Mouse (Mus musculus): ENCODE results near the gene Krt80.
"Not testable (repeated sequence)": the region's sequence is repeated elsewhere in the genome, so short reads cannot be mapped to it uniquely, and the experiment has no call there.

Gene Krt80

DNA sequence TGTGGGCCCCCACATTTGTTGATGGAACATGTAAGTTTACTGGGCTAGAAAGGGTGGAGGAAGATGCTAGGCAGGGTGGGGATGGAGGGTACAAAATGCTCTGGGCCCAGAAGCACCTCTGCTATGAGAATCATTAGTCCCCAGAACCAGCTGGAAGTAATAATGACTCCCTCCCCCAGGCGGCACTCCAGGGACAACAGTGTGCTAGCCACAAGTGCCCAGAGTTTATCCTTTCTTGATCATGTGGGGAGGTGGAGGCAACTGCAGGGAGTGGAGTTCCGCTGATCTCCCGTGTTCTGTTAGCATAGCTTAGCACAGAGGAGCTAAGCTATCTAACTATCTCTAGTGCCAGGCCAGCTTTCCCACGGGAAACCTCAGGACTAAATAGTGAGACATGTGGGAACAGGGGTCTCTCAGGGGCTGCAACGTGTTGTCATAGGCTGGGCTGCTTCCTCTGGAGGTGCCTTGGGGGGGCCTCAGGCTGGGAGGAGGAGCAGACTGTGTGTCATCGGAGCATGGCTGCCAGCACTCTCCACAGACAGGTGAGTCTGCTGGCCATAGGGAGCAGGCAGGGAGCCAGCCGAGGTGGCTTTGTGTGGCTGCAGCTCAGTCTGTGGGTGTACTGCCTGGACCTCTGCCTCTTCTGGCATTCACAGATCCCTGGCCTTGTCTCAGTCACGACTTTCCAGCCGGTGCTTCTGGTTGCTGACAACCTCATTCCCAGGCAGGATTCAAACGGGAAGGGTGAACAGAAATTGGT, 17.1 kb downstream of the Krt80 start:
- DNase-seq (ENCODE audit: extremely low read depth, low read depth, low spot score) = no peak

DNA sequence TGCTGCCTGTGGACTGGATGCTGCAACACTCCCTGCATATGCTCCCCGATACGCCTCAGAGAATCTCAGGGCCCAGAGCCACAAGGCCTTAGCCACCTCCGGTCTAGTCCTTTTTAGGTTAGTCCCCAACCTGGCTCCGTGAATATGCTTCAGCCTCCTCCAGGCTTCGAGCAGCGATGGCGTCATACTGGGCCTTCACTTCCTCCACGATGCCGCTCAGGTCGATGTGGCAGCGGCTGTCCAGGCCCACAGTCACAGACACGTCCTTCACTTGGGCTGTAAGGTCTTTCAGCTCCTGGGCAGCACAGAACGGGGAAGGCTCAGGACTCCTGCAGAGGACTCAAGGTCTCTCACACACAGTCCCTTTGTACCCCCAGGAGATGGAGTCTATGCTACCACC, 17.9 kb downstream of the Krt80 start:
- no peak for DNase-seq (ENCODE audit: extremely low read depth, low read depth, low spot score)

DNA sequence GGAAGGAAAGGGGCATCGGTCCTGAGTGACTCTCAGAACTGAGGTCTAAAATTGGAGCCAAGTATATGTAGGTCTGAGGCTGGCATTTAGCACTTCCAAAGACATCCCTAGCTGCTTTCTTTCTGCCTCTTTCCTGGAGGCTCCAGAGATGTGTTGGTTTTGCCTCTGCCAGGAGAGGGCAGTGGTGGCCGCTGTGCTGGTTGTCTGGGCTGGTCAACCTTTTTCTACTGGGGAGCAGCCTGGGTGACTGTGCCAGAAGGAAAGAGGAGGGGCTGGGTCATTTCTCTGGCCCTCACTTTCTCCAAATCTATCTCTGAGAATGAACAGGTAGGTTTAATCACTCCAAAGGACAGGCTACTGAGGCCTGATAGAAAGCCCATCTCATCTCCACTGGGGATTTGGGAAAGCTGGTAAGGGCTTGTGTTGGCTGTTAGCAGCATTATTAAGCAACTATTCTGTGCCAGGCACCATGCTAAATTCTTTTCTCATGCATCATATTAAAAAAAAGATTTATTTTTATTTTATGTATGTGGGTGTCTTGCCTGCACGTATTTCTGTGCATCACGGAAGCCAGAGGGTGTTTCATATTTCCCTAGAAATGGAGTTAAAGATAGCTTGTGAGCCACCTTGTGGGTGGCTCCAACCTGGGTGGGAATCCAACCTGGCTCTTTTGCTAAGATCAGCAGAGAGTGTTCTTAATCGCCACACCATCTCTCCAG, 28.0 kb downstream of the Krt80 start:
- no peak for DNase-seq (ENCODE audit: extremely low read depth, low read depth, low spot score)

DNA sequence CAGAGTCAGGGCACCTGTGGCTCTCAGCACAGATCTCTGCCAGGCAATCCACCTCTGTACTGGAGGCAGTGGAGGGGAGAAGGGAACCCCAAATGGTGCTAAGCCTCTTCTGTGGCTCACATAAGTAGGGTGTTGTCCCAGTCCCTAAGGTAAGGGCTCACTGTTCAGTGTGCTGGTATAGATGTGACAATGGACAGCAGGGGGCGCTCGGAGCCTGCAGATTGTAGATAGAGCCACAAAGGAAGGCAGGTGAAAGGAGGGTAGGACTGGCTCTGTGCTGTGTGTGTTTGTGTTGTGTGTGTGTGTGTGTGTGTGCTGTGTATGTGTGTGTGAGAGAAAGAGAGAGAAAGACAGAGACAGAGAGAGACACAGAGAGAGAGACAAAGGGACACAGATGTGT, 30.4 kb downstream of the Krt80 start:
- no peak for DNase-seq (ENCODE audit: extremely low read depth, low read depth, low spot score)

DNA sequence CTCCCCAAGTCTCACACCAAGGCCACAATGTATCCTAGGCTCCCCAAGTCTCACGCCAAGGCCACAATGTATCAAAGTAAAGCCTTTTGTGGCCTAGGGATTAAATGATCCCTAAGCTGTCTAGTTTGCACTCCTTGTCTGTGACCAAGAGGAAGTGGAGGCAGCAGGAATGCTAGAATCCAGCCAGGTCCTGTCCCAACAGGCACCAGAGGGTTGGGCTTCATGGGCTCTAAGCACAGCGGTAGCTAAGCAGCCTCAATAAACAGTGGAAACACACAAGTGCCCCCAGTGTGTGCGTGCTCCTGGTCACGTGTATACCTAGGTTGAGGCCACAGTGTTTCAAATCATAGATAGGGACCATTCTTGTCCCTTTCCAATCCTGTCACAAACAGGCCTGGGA, 31.6 kb downstream of the Krt80 start:
- no peak for DNase-seq (ENCODE audit: extremely low read depth, low read depth, low spot score)

DNA sequence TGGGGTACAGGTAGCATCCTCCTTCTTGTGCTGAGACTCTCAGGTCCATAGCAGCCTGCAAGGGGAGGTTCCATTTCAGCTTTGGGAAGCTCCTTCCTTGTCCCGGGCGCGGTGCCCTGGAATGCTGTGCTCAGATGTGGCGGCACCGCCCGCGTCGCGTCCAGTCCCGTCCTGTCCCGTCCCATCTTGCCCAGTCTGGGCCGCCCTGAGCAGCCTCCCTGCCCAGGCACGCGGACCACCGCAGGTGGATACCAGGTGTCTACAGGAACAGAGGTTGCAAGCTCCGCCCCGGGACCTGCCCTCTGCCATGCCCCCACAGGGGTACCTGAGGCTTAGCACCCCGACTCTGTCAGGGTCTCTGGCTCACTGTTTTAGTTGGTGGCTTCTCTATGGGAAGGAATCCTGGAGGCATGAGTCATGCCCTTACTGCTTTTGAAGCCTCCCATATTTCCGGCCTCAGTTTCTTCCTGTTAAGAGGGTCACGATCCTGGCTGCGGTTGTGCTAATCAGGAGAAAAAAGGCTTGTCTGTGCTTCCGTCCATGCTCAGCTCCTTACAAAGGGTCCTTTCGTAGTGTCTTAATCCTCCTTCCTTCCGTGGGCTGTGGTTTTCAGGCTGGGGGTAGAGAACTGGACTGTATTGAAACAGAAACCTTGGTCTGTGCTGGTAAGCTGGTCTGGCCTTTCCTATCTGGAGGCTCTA, 33.3 kb downstream of the Krt80 start:
- DNase-seq (ENCODE audit: extremely low read depth, low read depth, low spot score) = no peak

DNA sequence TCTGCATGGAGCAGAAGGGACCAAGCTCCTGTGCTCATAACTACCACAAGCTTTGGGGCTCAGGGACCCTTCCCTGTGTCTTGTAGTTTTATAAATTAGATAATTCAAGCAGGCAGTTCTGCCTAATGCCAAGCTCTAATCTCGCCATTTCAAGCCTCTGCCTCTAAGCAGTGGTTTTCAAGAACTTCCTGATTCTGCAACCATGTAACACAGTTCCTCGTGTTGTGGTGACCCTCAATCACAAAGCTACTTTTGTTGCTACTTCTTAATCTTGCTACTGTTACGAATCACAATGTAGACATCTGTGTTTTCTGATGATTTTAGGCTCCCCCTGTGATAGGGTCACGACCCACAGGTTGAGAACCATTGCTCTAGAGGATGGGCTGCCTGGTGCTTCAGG, 36.3 kb downstream of the Krt80 start:
- DNase-seq (ENCODE audit: extremely low read depth, low read depth, low spot score) = no peak

DNA sequence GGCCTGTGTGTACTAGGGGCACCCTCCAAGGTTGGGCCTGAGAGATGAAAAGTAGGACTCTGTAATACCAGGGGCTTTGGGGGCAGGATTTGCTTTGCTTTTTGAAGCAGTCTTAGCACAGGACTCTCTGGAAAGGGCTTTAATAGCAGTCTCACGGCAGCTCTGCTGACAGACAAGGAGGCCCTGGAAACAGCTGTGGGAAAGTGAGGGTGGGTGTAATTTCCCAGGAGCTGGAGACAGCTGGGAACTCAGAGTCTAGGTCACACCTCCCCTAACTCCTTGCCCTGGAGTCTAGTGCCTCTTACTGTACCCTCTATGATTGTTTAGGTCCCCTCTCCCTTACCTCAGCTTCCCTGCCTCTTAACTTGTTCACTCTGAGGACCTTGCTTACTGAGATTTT, 36.8 kb downstream of the Krt80 start:
- DNase-seq (ENCODE audit: extremely low read depth, low read depth, low spot score) = no peak

DNA sequence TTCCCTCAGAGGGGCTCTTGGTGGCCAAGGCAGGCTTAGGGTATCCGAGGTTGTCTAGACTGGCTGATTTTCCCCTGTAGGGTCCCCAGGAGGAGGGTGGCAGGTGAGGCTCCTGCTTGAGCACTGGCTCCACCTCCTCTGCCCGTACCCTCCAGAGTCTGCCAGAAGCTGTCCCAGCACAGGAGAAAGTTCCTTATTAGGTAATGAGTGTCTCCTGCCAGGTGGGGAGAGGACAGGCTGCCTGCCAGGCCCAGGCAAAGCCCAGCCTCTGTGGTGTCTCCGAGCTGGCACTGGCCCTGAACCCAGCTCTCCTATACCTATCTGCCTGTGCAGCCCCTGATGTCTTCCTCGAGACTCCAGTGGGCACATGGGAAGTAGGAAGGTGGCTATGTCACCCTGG, 37.6 kb downstream of the Krt80 start:
- DNase-seq (ENCODE audit: extremely low read depth, low read depth, low spot score) = no peak

DNA sequence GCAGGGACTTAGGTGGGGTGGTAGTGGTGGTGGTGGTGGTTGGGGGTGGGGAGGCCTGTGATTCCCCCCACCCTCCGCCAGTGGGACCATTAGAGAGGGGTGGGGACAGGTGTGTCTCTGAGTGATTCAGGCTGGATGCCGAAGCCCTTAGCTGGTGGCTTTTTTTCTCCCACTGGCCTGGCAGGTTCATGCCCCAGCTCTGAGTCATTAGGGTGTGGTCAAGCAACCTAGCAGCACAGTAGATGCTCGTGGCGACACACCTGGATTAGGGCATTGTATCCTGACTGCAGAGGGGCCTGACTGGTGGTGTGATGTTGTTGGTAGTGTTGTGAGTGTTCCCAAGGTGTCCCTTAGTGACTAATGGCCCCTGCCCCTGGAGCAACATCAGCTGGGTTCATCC, 38.9 kb downstream of the Krt80 start:
- no peak for DNase-seq (ENCODE audit: extremely low read depth, low read depth, low spot score)

DNA sequence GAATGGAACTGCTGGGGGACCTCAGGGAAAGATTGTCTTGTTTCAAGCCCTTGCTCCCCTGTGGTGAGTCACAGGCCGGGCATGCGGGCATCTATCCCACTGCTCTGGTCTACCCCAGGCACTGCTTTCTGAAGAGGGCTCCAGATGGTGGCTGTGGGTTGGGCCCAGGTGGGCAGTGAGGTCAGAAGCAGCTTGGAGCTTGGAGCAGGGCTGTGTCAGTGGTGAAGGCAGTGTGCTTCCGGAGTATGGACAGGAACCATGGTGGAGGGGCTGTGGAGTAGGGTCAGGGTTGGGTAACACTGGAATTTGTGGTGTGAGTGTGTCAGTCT, 40.4 kb downstream of the Krt80 start:
- no peak for DNase-seq (ENCODE audit: extremely low read depth, low read depth, low spot score)

DNA sequence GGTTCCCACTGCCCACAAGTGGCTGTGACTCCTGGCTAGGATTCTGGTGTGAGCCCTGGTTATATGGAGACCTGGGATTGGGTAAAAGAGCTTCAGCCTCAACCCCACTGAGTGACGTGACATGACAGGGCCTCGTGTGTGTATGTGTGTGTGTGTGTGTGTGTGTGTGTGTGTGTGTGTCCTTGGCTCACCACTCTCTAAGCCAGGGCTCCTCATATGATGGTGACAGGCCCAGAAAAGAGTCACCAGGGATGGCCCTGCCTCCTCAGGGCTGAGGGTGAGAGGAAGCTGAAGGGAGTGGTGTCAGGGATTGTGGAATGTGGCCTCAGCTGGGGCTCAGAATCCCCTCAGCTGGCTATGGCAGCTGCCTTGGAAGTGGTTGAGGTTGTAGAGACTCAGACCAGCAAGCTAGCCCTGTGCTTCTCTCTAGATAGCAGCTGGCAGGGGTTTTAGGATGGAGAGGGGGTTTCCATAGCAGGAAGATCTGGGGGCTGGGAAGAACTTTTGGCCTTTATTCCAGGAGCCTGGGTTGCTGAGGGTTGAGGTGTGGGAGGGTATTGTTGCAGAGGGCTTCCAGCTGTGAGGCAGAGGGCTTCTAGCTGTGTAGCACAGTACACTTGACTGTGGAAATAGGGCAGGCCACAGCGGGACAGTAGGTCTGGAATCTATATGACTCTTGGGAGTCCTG, 40.9 kb downstream of the Krt80 start:
- no peak for DNase-seq (ENCODE audit: extremely low read depth, low read depth, low spot score)

DNA sequence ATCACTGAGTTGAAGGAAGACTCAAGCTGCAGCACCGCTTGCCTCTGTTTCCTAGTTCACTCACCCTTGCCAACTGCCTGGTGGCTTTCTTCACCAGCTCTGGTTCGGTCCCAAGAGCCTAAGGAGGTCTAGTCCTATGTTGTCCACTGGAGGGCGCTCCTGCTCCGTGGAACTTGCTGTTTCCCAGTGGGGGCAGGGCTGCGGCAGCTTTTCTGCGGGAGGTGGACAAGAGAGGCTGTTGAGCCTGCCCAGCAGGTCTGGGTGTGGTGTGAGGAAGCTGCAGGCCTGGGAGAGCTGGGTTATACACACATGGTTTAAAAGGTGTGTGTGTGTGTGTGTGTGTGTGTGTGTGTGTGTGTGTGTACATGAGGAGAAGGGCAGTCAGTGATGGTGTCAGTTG, 42.7 kb downstream of the Krt80 start:
- DNase-seq (ENCODE audit: extremely low read depth, low read depth, low spot score) = no peak

DNA sequence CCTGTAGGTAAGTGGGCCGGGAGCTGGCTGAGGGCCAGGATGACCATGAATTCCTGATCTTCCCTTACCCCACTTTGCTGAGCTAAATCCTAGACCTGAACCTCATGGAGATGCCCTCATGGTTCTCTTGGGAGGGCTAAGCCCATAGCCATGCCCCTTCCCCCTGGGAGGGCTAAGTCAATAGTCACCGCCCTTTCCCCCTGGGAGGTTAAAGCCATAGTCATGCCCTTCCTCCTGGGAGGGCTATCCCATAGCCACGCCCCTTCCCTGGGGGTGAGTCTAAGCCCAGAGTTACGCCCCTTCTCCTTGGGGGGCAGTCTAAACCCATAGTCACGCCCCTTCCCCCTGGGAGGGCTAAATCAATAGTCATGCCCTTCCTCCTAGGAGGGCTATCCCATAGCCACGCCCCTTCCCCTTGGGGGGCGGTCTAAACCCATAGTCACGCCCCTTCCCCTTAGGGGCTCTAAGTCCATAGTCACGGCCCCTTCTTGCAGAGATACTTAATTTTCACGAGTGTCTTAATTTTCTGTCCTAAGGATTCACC, 43.9 kb downstream of the Krt80 start:
- DNase-seq (ENCODE audit: extremely low read depth, low read depth, low spot score) = no peak

DNA sequence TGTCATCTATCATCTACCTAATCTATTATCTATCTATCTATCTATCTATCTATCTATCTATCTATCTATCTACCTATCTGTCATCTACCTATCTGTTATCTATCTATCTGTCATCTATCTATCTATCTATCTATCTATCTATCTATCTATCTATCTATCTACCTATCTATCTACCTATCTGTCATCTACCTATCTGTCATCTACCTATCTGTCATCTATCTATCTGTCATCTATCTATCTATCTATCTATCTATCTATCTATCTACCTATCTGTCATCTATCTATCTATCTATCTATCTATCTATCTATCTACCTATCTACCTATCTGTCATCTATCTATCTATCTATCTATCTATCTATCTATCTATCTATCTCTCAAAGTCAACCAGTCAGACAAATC, 45.6 kb downstream of the Krt80 start:
- DNase-seq (ENCODE audit: extremely low read depth, low read depth, low spot score) = not testable (repeated sequence)

DNA sequence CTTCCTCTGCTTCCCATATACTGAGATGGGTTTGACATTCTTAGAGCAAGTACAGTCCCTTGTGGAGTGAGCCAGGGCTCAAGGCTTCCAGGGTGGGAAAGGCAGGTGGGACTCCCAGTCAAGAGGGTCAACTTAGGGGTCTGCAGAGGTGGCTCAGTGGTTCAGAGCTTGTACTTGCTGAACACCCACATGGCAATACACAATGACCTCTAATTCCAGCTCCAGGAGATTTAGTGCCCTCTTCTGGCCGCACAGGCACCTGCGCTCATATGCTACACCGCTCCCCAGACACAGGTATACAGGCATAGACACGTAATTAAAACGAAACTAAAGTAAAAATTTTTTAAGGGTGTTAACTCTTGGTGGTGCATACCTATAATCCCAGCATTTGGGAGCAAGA, 46.5 kb downstream of the Krt80 start:
- no peak for DNase-seq (ENCODE audit: extremely low read depth, low read depth, low spot score)

DNA sequence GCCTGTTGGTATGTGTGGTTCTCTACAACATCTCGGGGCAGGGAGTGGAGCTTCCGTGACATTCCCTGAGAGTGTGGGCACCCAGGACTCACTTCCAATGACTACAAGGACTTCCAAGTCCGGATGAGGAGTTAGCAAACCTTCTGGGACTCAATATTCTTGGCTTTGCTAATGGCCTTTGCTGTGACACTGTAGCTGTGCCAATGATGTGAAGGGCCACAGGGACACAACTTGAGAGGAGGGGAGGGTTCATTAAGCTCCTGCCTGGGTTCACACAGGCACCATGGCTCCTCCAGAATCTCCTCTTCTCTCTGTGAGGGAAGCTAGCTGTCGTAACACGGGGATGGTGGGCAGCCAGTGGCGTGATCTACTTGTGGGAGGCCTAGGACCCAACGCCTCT, 47.3 kb downstream of the Krt80 start:
- DNase-seq (ENCODE audit: extremely low read depth, low read depth, low spot score) = no peak

DNA sequence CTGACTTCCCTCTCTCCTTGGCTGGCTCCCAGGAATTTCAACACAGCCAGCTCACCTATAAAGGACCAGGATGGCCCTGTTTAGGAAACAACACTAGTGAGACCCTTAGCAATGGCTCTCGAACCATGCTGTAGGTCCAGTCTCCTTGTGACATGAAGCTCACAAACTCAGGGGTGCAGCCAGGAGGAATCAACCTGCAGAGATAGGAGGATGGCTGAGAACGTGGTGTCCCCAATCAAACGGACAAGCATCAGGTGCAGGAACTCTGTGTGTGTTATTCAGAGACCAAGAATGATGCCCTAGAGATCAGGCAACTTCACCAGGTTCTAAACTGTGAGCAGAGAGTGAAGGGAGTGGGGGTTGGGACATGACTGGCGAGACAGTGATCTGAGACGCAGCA, 47.9 kb downstream of the Krt80 start:
- DNase-seq (ENCODE audit: extremely low read depth, low read depth, low spot score) = no peak

DNA sequence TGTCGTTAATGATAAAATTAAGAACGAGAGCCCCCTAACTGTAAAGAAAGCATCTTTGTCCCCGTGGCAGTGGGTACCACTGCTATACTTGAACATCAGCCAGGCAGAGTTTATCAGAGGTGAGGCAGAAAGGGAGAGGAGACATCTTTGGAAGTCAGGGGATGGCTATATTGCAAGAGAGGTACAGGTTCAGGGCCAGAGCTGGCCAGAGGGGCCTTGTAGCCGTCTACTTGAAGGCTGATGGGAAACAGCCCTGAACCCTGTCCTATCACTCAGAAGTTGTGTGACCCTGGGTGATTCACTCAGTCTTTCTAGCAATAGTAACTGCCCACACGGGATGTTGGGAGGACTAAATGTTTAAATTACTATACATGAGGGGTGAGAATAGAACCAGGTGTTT, 48.8 kb downstream of the Krt80 start:
- no peak for DNase-seq (ENCODE audit: extremely low read depth, low read depth, low spot score)

DNA sequence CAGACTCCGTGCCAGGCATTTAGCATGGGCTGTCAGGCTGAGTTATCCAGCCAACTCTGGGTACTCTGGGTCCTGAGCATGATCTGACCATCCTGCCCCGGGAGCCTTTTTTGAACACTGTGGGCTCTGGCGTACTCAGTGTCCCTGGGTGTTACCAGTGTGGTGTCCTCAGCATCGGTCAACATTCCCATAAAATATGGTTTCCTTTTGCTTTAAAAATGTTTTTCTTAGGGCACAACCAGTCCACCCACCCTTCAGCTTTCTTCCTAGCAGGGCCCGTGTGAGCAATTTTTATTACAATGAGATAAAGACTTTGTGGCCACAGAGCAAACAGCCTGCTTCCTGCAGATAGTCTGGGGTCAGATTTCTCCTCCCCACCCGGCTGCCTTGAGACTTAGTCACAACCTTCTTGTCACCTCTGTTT, 49.3 kb downstream of the Krt80 start:
- no peak for DNase-seq (ENCODE audit: extremely low read depth, low read depth, low spot score)

DNA sequence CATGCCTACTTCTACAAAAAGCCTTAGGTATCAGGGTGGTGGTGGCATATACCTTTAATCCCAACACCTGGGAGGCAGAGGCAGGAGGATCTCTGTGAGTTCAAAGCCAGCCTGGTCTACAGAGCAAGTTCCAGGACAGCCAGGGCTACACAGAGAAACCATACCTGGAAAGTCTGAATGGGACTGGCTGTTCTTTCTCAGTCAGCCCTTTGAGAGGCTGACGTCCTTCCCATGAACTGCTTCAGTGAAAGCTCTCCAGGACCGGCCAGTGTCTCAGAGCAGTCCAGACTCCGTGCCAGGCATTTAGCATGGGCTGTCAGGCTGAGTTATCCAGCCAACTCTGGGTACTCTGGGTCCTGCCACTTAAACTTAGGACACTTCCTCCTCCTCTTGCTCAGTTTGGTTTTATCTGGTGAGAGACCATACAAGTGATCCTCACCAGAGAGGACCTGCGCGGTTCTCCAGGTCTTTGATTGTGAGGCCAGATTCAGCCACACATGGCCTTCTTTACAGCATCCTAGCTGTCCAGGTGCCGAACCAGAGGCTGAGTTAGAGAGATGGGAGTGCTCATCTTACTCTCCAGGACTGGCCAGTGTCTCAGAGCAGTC, 49.8 kb downstream of the Krt80 start:
- DNase-seq (ENCODE audit: extremely low read depth, low read depth, low spot score) = no peak
